Mouse (Mus musculus) midbrain, embryonic 11.5 days (tissue): ENCODE results near the gene Cep131. TPM values are rescaled to one million over a fixed set of nuclear protein-coding genes. Genes with fewer than 3 reads are reported as not detected.

Source experiments
- ATAC-seq: fragments of 200-750 bp; cut with Nextera tagmentation; 2 replicates; pipeline ENCODE4 v1.8.0; 2017; ENCODE audit warnings: moderate TSS enrichment, moderate library complexity; ENCODE audit not compliant: low FRiP score
- DNase-seq: peaks from one replicate; pipeline ENCODE4 v3.0.0; 2015; ENCODE audit warnings: low spot score; ENCODE audit errors: missing footprints
- H3K27ac ChIP-seq: fragments of 300-500 bp; sonication (generic); 2 replicates; pipeline ENCODE4 v1.5.1; 2014; ENCODE audit warnings: low read depth, low read length
- H3K27me3 ChIP-seq: fragments of 300-500 bp; sonication (generic); 2 replicates; pipeline ENCODE4 v1.6.1; 2014; ENCODE audit warnings: mild to moderate bottlenecking, low read length, moderate library complexity, mixed read lengths; ENCODE audit not compliant: control insufficient read depth, insufficient read depth
- H3K36me3 ChIP-seq: fragments of 300-500 bp; sonication (generic); 2 replicates; pipeline ENCODE4 v1.6.1; 2014; ENCODE audit warnings: mild to moderate bottlenecking, low read length, moderate library complexity, mixed read lengths; ENCODE audit not compliant: control insufficient read depth, insufficient read depth
- H3K4me1 ChIP-seq: fragments of 300-500 bp; sonication (generic); 2 replicates; pipeline ENCODE4 v1.6.1; 2014; ENCODE audit warnings: low read length; ENCODE audit not compliant: control insufficient read depth, insufficient read depth
- H3K4me2 ChIP-seq: fragments of 300-500 bp; sonication (generic); 2 replicates; pipeline ENCODE4 v1.6.1; 2014; ENCODE audit warnings: mild to moderate bottlenecking, moderate library complexity
- H3K4me3 ChIP-seq: fragments of 300-500 bp; sonication (generic); 2 replicates; pipeline ENCODE4 v1.5.1; 2014; ENCODE audit warnings: low read depth, low read length
- H3K9ac ChIP-seq: fragments of 300-500 bp; sonication (generic); 2 replicates; pipeline ENCODE4 v1.6.1; 2014; ENCODE audit warnings: low read length
- H3K9me3 ChIP-seq: fragments of 300-500 bp; sonication (generic); 2 replicates; pipeline ENCODE4 v1.6.1; 2016; ENCODE audit warnings: low read length; ENCODE audit not compliant: control insufficient read depth
- WGBS: fragments of 180-500 bp; shearing (Covaris S2); extraction: QIAGEN DNeasy Blood & Tissue Kit; methylation state at CpG from one replicate; pipeline ENCODE4 v1.1.7; 2014; 5-methylcytosine and 5-hydroxymethylcytosine counted together
- microRNA counts: library from miRNA; unstranded; fragments of <30 nt; microRNA quantifications from one replicate; lab custom pipeline; 2015
- microRNA-seq: library from miRNA; unstranded; fragments of <30 nt; microRNA quantifications from one replicate; pipeline ENCODE4, GENCODE M21; 2017
- polyA plus RNA-seq: library from polyadenylated mRNA; unstranded; fragments of >200 nt; fragmentation: Nextera tagmentation; extraction: Ambion mirVana; gene quantifications from 2 replicates; pipeline ENCODE4 v1.2.1, GENCODE M21; 2014

Gene Cep131
- polyA plus RNA-seq, 1 experiment from 2014 or later: 28.9 TPM

DNA sequence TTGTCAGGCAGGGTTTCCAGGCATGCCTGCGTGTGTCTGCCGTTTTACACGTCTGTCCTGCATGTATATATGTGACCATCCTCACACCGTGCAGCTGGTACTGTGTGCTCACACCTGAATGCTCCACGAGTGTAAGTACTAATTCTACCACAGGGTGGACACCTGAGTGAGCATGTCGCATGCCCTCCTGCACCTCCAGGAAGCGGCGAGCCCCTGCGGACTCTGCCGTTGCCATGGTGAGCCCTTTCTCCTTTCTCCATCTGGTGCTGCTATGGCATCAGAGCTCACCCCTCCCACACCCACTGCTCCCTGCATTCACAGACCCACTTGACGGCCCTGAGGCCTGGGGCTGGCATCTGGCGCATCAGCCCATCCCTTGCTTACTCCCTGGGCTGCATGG is 63.8 kb downstream of the Cep131 start:
- Histone ChIP-seq H3K4me1 (peaks cover 20% of the 10 kb centered on the region), H3K9ac (peak overlapping the region; percentile 24; the same call in 1 of the 2 replicates), H3K27me3 (no peaks in the 10 kb centered on the region), H3K4me2 (no peak overlapping the region), H3K9me3 (no peaks in the 10 kb centered on the region), H3K27ac (no peak overlapping the region), H3K4me3 (no peak overlapping the region), H3K36me3 (no peaks in the 10 kb centered on the region)
- DNase-seq: no peak
- WGBS: 48% methylated on average over 12 of the region's 12 CpGs
- peak; percentile 46; the same call in 1 of the 2 replicates for ATAC-seq

- no peak overlapping the region for H3K9ac ChIP-seq
- H3K4me3 ChIP-seq: no peak overlapping the region
- no peaks in the 10 kb centered on the region for H3K9me3 ChIP-seq
- no peak for DNase-seq
- no peaks in the 10 kb centered on the region for H3K36me3 ChIP-seq
- H3K27ac ChIP-seq: no peak overlapping the region
- no peak for ATAC-seq
- H3K4me2 ChIP-seq: no peak overlapping the region
- peaks cover 20% of the 10 kb centered on the region for H3K4me1 ChIP-seq
- no peaks in the 10 kb centered on the region for H3K27me3 ChIP-seq
- 53% methylated on average over 8 of the region's 8 CpGs for WGBS
These were observed 64.4 kb downstream of the Cep131 start for GRCm38 (mm10) chr11:120022216-120022615.

- Histone ChIP-seq H3K4me2 (no peak overlapping the region), H3K9me3 (no peaks in the 10 kb centered on the region), H3K9ac (no peak overlapping the region), H3K4me1 (peaks cover 20% of the 10 kb centered on the region), H3K4me3 (no peak overlapping the region), H3K36me3 (no peaks in the 10 kb centered on the region), H3K27ac (no peak overlapping the region), H3K27me3 (no peaks in the 10 kb centered on the region)
- no peak for ATAC-seq
- 90% methylated on average over 16 of the region's 16 CpGs for WGBS
- no peak for DNase-seq
These were observed 65.3 kb downstream of the Cep131 start for GRCm38 (mm10) chr11:120021367-120021766.

- Histone ChIP-seq H3K4me2 (no peak overlapping the region), H3K36me3 (no peaks in the 10 kb centered on the region), H3K27ac (no peak overlapping the region), H3K4me3 (no peak overlapping the region), H3K4me1 (peaks cover 20% of the 10 kb centered on the region), H3K9me3 (no peaks in the 10 kb centered on the region), H3K27me3 (no peaks in the 10 kb centered on the region), H3K9ac (no peak overlapping the region; the same call in 1 of the 2 replicates)
- DNase-seq (no peak), ATAC-seq (peak; percentile 36; the same call in 1 of the 2 replicates)
- 47% methylated on average over 23 of the region's 23 CpGs for WGBS
These were observed 66.8 kb downstream of the Cep131 start for GRCm38 (mm10) chr11:120019542-120020440.

- ATAC-seq (no peak), DNase-seq (no peak)
- H3K27ac ChIP-seq: no peak overlapping the region
- H3K27me3 ChIP-seq: no peaks in the 10 kb centered on the region; the same call in 1 of the 2 replicates
- H3K9ac ChIP-seq: no peak overlapping the region
- no peaks in the 10 kb centered on the region for H3K36me3 ChIP-seq
- WGBS: 87% methylated on average over 8 of the region's 8 CpGs
- H3K4me2 ChIP-seq: no peak overlapping the region
- H3K4me3 ChIP-seq: no peak overlapping the region
- peaks cover 20% of the 10 kb centered on the region for H3K4me1 ChIP-seq
- no peaks in the 10 kb centered on the region for H3K9me3 ChIP-seq
These were observed 69.6 kb downstream of the Cep131 start for GRCm38 (mm10) chr11:120017011-120017410.

- Histone ChIP-seq H3K9me3 (no peaks in the 10 kb centered on the region), H3K4me2 (no peak overlapping the region), H3K9ac (no peak overlapping the region; the same call in 1 of the 2 replicates), H3K36me3 (no peaks in the 10 kb centered on the region), H3K27ac (no peak overlapping the region), H3K4me3 (no peak overlapping the region), H3K4me1 (peaks cover 12% of the 10 kb centered on the region), H3K27me3 (no peaks in the 10 kb centered on the region; the same call in none of the 2 replicates)
- DNase-seq (no peak), ATAC-seq (no peak)
- WGBS: 88% methylated on average over 4 of the region's 4 CpGs
These were observed 71.9 kb downstream of the Cep131 start for GRCm38 (mm10) chr11:120014758-120015157.

MicroRNAs within 50 kb of the gene (microRNA counts, 519-probe panel; counts per million panel counts)
- microRNA mmu-miR-338-3p (lab: Ali Mortazavi, UCI): not detected
- not detected for microRNA mmu-miR-338-5p (lab: Ali Mortazavi, UCI)

Small RNA genes within 50 kb of the gene (microRNA-seq; reads per million reads assigned to microRNA genes)
- gene Gm25948: not detected
- gene Mir3065: not detected
- gene Mir338: not detected

Other genes starting within 250 kb of the Cep131 start
- 85.4 and 91.8 TPM in 2 replicates for gene Chmp6, start 173.4 kb downstream of the Cep131 start, polyA plus RNA-seq
- 9.0 and 9.8 TPM in 2 replicates for gene Baiap2, start 144.1 kb downstream of the Cep131 start, polyA plus RNA-seq
- gene Aatk, start 39.7 kb downstream of the Cep131 start, polyA plus RNA-seq: 1.3 TPM in 2 replicates
- 12.3 and 14.2 TPM in 2 replicates for gene Tepsin, start 11.9 kb upstream of the Cep131 start, polyA plus RNA-seq
- gene Ndufaf8, start 12.1 kb upstream of the Cep131 start, polyA plus RNA-seq: 58.4 and 61.3 TPM in 2 replicates
- 46.3 and 53.3 TPM in 2 replicates for gene Slc38a10, start 64.5 kb upstream of the Cep131 start, polyA plus RNA-seq
- 17.6 and 20.6 TPM in 2 replicates for gene Bahcc1, start 146.1 kb upstream of the Cep131 start, polyA plus RNA-seq